Mouse (Mus musculus) CH12.LX (cell line): ENCODE results near the gene Gm13285. TPM values are rescaled to one million over a fixed set of nuclear protein-coding genes. Genes with fewer than 3 reads are reported as not detected.
"Not testable (repeated sequence)": the region's sequence is repeated elsewhere in the genome, so short reads cannot be mapped to it uniquely, and the experiment has no call there.

ENCODE experiments used
- DNase-seq: peaks from one replicate; pipeline ENCODE4 v3.0.0-alpha.2; 2013; ENCODE audit errors: extremely low read depth
- H3K27ac ChIP-seq: 2 replicates; pipeline ENCODE4 v1.5.1; 2012; ENCODE audit warnings: low read depth, mild to moderate bottlenecking, control low read depth, moderate library complexity; ENCODE audit not compliant: insufficient read depth
- H3K27me3 ChIP-seq: replicated peaks from 2 replicates; pipeline ENCODE3; 2012; ENCODE audit warnings: inconsistent platforms
- H3K36me3 ChIP-seq, 2 experiments: replicated peaks in 1 of 2; 2 replicates each; pipeline versions ENCODE3 to v1.6.1; 2012; ENCODE audit warnings: inconsistent platforms in 1 of 2, low read length in 1 of 2, mild to moderate bottlenecking in 1 of 2, mixed read lengths in 1 of 2, moderate library complexity in 1 of 2; ENCODE audit not compliant: control insufficient read depth in 1 of 2, insufficient read depth in 1 of 2
- H3K4me1 ChIP-seq, 2 experiments: 2 replicates each; pipeline ENCODE4 v1.6.1; 2012; ENCODE audit warnings: inconsistent platforms in 1 of 2, moderate library complexity in 1 of 2; ENCODE audit not compliant: insufficient read depth in 2 of 2, control insufficient read depth in 1 of 2
- H3K4me2 ChIP-seq: 2 replicates; pipeline ENCODE4 v1.6.1; 2012; ENCODE audit warnings: low read depth, mild to moderate bottlenecking, control low read depth; ENCODE audit not compliant: poor library complexity, insufficient read depth, severe bottlenecking
- H3K4me3 ChIP-seq, 3 experiments: fragments of 150-350 bp in 1 of 3; sonication (generic) in 1 of 3; replicated peaks in 1 of 3; 2 replicates each; pipeline versions ENCODE3 to v1.5.1; 2011 to 2012; ENCODE audit warnings: low read depth in 2 of 3, low read length in 2 of 3, mild to moderate bottlenecking in 2 of 3, moderate library complexity in 2 of 3, control low read depth in 1 of 3, improper control_type of control experiment in 1 of 3, inconsistent platforms in 1 of 3, mixed read lengths in 1 of 3; ENCODE audit not compliant: poor library complexity in 1 of 3
- H3K79me2 ChIP-seq: replicated peaks from 2 replicates; pipeline ENCODE4 v1.6.1; 2012; ENCODE audit warnings: mild to moderate bottlenecking, moderate library complexity; ENCODE audit not compliant: control insufficient read depth, poor library complexity, insufficient read depth, severe bottlenecking; ENCODE audit errors: extremely low read depth
- H3K9ac ChIP-seq: 2 replicates; pipeline ENCODE4 v1.6.1; 2012; ENCODE audit warnings: low read depth, mild to moderate bottlenecking, control low read depth, moderate library complexity; ENCODE audit not compliant: insufficient read depth
- H3K9me3 ChIP-seq: replicated peaks from 2 replicates; pipeline ENCODE3; 2012; ENCODE audit warnings: low read length, inconsistent platforms, mixed read lengths
- CTCF ChIP-seq, 2 experiments: IDR thresholded peaks in 1 of 2; conservative IDR thresholded peaks in 1 of 2; 2 replicates each; pipeline ENCODE4 v1.5.1; 2011 to 2012; ENCODE audit warnings: low read depth in 2 of 2, low read length in 2 of 2, improper control_type of control experiment in 1 of 2, inconsistent platforms in 1 of 2, mild to moderate bottlenecking in 1 of 2, moderate library complexity in 1 of 2
- dilution Hi-C: fragments of 300-500 bp; cut with MboI; formaldehyde crosslinking; loops from 2 replicates; pipeline ENCODE4 v1.14.3; 2020; ENCODE audit warnings: low sequenced_read_pairs; ENCODE audit not compliant: extremely low pct_unique_long_range_greater_than_20kb, extremely low pct_ligation_motif_present
- in situ Hi-C: fragments of 300-500 bp; cut with MboI; formaldehyde crosslinking; loops from 3 replicates; pipeline ENCODE4 v1.14.3; 2019; ENCODE audit warnings: low sequenced_read_pairs, low pct_ligation_motif_present, low pct_unique_long_range_greater_than_20kb, mixed read lengths
- polyA plus RNA-seq: library from polyadenylated mRNA; unstranded; fragments of >175 nt; gene quantifications from 2 replicates; pipeline ENCODE4 v1.2.1, GENCODE M21; 2012; ENCODE audit warnings: low read depth; ENCODE audit not compliant: insufficient read length
- total RNA-seq, 2 experiments: library from RNA; depleted of rRNA; stranded (reverse); fragments of 300-350 nt in 1 of 2; fragments of >200 nt in 1 of 2; gene quantifications; 2 replicates each; pipeline ENCODE4 v1.2.3; 2012 to 2014

Gene Gm13285
- total and polyA plus RNA-seq, 3 experiments, result not detected

DNA sequence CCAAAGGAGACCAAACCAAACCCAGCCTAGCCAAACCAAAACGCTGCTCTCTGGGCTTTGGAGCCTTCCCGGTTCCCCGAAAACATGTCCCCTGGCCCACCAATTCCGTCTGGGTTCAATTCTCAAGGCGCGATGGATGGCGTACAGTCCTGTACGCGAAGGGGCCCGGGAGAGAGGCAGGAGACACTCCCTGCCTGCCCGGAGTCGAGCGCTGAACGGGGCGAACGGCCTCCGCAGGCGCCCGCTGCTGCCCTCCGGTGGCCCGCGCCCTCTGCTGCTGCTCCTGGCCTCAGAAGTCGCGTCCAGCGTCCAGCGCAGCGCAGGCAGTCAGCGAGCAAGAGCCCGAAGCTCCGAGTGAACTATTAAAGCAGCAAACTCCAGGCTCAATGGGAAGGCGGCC, 17.1 kb upstream of the Gm13285 start:
- DNase-seq, H3K79me2 ChIP-seq, dilution Hi-C loops, H3K9me3 ChIP-seq, H3K4me2 ChIP-seq, H3K27ac ChIP-seq, H3K4me1 ChIP-seq, H3K27me3 ChIP-seq, H3K9ac ChIP-seq, in situ Hi-C loops, H3K36me3 ChIP-seq: not testable (repeated sequence)
- H3K4me3 ChIP-seq, result peak overlapping the region in 1 of 3 experiments; percentile 60

DNA sequence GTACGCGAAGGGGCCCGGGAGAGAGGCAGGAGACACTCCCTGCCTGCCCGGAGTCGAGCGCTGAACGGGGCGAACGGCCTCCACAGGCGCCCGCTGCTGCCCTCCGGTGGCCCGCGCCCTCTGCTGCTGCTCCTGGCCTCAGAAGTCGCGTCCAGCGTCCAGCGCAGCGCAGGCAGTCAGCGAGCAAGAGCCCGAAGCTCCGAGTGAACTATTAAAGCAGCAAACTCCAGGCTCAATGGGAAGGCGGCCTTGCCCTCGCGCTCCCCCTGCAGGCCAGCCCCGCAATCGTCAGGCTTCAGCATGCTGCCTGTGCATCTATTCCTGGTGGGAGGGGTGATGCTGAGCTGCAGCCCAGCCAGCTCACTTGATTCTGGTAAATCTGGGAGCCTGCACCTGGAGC, 14.1 kb upstream of the Gm13285 start, which contains the start of gene Gm13276:
Gm13276 (plus strand) TSS at position 301 of the 400 bp plus-strand sequence.
- H3K27ac ChIP-seq, H3K4me1 ChIP-seq, DNase-seq, H3K36me3 ChIP-seq, H3K4me3 ChIP-seq, H3K27me3 ChIP-seq, dilution Hi-C loops, in situ Hi-C loops, H3K9ac ChIP-seq, H3K4me2 ChIP-seq, H3K79me2 ChIP-seq, H3K9me3 ChIP-seq: not testable (repeated sequence)

DNA sequence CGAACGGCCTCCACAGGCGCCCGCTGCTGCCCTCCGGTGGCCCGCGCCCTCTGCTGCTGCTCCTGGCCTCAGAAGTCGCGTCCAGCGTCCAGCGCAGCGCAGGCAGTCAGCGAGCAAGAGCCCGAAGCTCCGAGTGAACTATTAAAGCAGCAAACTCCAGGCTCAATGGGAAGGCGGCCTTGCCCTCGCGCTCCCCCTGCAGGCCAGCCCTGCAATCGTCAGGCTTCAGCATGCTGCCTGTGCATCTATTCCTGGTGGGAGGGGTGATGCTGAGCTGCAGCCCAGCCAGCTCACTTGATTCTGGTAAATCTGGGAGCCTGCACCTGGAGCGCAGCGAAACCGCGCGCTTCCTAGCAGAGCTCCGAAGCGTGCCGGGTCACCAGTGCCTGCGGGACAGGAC, 11.1 kb upstream of the Gm13285 start, which contains the start of gene Gm13277:
Gm13277 (plus strand) TSS at position 231 of the 400 bp plus-strand sequence.
- H3K9me3 ChIP-seq, in situ Hi-C loops, H3K27ac ChIP-seq, dilution Hi-C loops, H3K4me2 ChIP-seq, H3K36me3 ChIP-seq, H3K4me3 ChIP-seq, H3K79me2 ChIP-seq, DNase-seq, H3K9ac ChIP-seq, H3K27me3 ChIP-seq, H3K4me1 ChIP-seq: not testable (repeated sequence)
- peak in 1 of 2 experiments; percentile 28; a peak in 2 of 4 replicates for TF ChIP-seq CTCF (conservative IDR thresholded peaks at IDR 0.05 in 1 of 2, IDR thresholded peaks at IDR 0.05 in 1 of 2; ENCODE audit: low read depth in 2 of 2, low read length in 2 of 2)

- H3K79me2 ChIP-seq, H3K4me1 ChIP-seq, H3K27me3 ChIP-seq, dilution Hi-C loops, H3K27ac ChIP-seq, H3K9me3 ChIP-seq, H3K36me3 ChIP-seq, H3K4me3 ChIP-seq, DNase-seq, in situ Hi-C loops, H3K9ac ChIP-seq, H3K4me2 ChIP-seq: not testable (repeated sequence)
These were observed 8.2 kb upstream of the Gm13285 start, which contains the start of gene Gm13278 for GRCm38 (mm10) chr4:88791250-88791649. Gene Gm13278, plus strand, starts transcription at chr4:88791550.

- H3K4me2 ChIP-seq, in situ Hi-C loops, H3K79me2 ChIP-seq, H3K27me3 ChIP-seq, H3K27ac ChIP-seq, H3K4me3 ChIP-seq, dilution Hi-C loops, H3K9ac ChIP-seq, DNase-seq, H3K4me1 ChIP-seq, H3K36me3 ChIP-seq, H3K9me3 ChIP-seq: not testable (repeated sequence)
These were observed 5.4 kb upstream of the Gm13285 start, which contains the start of gene Gm13275 for GRCm38 (mm10) chr4:88793936-88794675. Gene Gm13275, plus strand, starts transcription at chr4:88794487.

- H3K4me1 ChIP-seq, DNase-seq, H3K9ac ChIP-seq, H3K27ac ChIP-seq, H3K4me2 ChIP-seq, H3K36me3 ChIP-seq, in situ Hi-C loops, dilution Hi-C loops, H3K4me3 ChIP-seq, H3K9me3 ChIP-seq, H3K79me2 ChIP-seq, H3K27me3 ChIP-seq: not testable (repeated sequence)
These were observed 2.4 kb upstream of the Gm13285 start, which contains the start of gene Gm13279 for GRCm38 (mm10) chr4:88797097-88797496. Gene Gm13279, plus strand, starts transcription at chr4:88797397.
